Mouse (Mus musculus): ENCODE measurements around the gene 2310079G19Rik. TPM values are rescaled to one million over a fixed set of nuclear protein-coding genes. Genes with fewer than 3 reads are reported as not detected.

The 2310079G19Rik gene
- polyA plus RNA-seq, 1 experiment from 2014 or later = not detected

GRCm38 (mm10) chr16:88583338-88583737 is 44.1 kb downstream of the 2310079G19Rik start:
- Histone ChIP-seq H3K27me3 (ENCODE audit: control insufficient read depth, insufficient read depth, low read length) (no peaks in the 10 kb centered on the region), H3K4me3 (ENCODE audit: low read depth, low read length) (no peak overlapping the region), H3K27ac (ENCODE audit: low read length) (no peak overlapping the region), H3K9ac (replicated peaks; ENCODE audit: low read depth, low read length) (no peak overlapping the region), H3K4me1 (ENCODE audit: control insufficient read depth, insufficient read depth, low read length) (no peaks in the 10 kb centered on the region), H3K4me2 (replicated peaks; ENCODE audit: low read depth, low read length) (no peak overlapping the region), H3K36me3 (ENCODE audit: control insufficient read depth, insufficient read depth, low read length) (no peaks in the 10 kb centered on the region), H3K9me3 (ENCODE audit: control insufficient read depth, low read depth, low read length) (no peaks in the 10 kb centered on the region)
- 92% methylated on average over 9 of the region's 9 CpGs for WGBS
- ATAC-seq (ENCODE audit: insufficient number of reproducible peaks, insufficient read depth, low FRiP score, low read depth) = no peak

Other genes with a start within 250 kb of the 2310079G19Rik start
- gene Cldn17, start 120.7 kb downstream of the 2310079G19Rik start, polyA plus RNA-seq (2014; fragmentation: Nextera tagmentation; extraction: Ambion mirVana) = not detected in 2 replicates
- gene Cldn8, start 64.5 kb downstream of the 2310079G19Rik start, polyA plus RNA-seq (2014; fragmentation: Nextera tagmentation; extraction: Ambion mirVana) = 9.5 and 9.6 TPM in 2 replicates
- not detected in 2 replicates for gene Krtap24-1, start 15.4 kb downstream of the 2310079G19Rik start, polyA plus RNA-seq (2014; fragmentation: Nextera tagmentation; extraction: Ambion mirVana)
- gene Krtap26-1, start 20.1 kb upstream of the 2310079G19Rik start, polyA plus RNA-seq (2014; fragmentation: Nextera tagmentation; extraction: Ambion mirVana) = not detected in 2 replicates
- not detected in 2 replicates for gene Krtap27-1, start 44.0 kb upstream of the 2310079G19Rik start, polyA plus RNA-seq (2014; fragmentation: Nextera tagmentation; extraction: Ambion mirVana)
- gene 2310061N02Rik, start 80.3 kb upstream of the 2310079G19Rik start, polyA plus RNA-seq (2014; fragmentation: Nextera tagmentation; extraction: Ambion mirVana) = not detected in 2 replicates
- not detected in 2 replicates for gene Krtap13-1, start 101.2 kb upstream of the 2310079G19Rik start, polyA plus RNA-seq (2014; fragmentation: Nextera tagmentation; extraction: Ambion mirVana)
- not detected in 2 replicates for gene Krtap13, start 124.0 kb upstream of the 2310079G19Rik start, polyA plus RNA-seq (2014; fragmentation: Nextera tagmentation; extraction: Ambion mirVana)
- not detected in 2 replicates for gene 2310034C09Rik, start 131.2 kb upstream of the 2310079G19Rik start, polyA plus RNA-seq (2014; fragmentation: Nextera tagmentation; extraction: Ambion mirVana)
- not detected in 2 replicates for gene 2310057N15Rik, start 146.5 kb upstream of the 2310079G19Rik start, polyA plus RNA-seq (2014; fragmentation: Nextera tagmentation; extraction: Ambion mirVana)
- not detected in 2 replicates for gene Gm5965, start 150.2 kb upstream of the 2310079G19Rik start, polyA plus RNA-seq (2014; fragmentation: Nextera tagmentation; extraction: Ambion mirVana)
- gene Gm20741, start 184.6 kb upstream of the 2310079G19Rik start, polyA plus RNA-seq (2014; fragmentation: Nextera tagmentation; extraction: Ambion mirVana) = not detected in 2 replicates
- gene Krtap15, start 192.5 kb upstream of the 2310079G19Rik start, polyA plus RNA-seq (2014; fragmentation: Nextera tagmentation; extraction: Ambion mirVana) = not detected in 2 replicates
- not detected in 2 replicates for gene Krtap14, start 198.5 kb upstream of the 2310079G19Rik start, polyA plus RNA-seq (2014; fragmentation: Nextera tagmentation; extraction: Ambion mirVana)
- not detected in 2 replicates for gene Krtap19-1, start 241.7 kb upstream of the 2310079G19Rik start, polyA plus RNA-seq (2014; fragmentation: Nextera tagmentation; extraction: Ambion mirVana)
- not detected in 2 replicates for gene Krtap19-2, start 246.6 kb upstream of the 2310079G19Rik start, polyA plus RNA-seq (2014; fragmentation: Nextera tagmentation; extraction: Ambion mirVana)

Measured in stomach, embryonic 14.5 days (tissue).